Mouse (Mus musculus) heart, adult 8-10 months (tissue): ENCODE data around the gene Gm20696. TPM values are rescaled to one million over a fixed set of nuclear protein-coding genes. Genes with fewer than 3 reads are reported as not detected.
A peak's percentile ranks its signal among the peaks of the same experiment; 100 is the strongest.

Source experiments
- DNase-seq: peaks from one replicate; pipeline ENCODE4 v3.0.0; 2022; ENCODE audit warnings: low spot score
- total RNA-seq, 4 experiments: library from RNA; stranded (reverse); gene quantifications; 2 replicates each; pipeline ENCODE4 v1.2.4; 2022

Gene Gm20696
- total RNA-seq, 4 experiments from 2014 or later: 0.72 to 2.2 (median 1.6) TPM

DNA sequence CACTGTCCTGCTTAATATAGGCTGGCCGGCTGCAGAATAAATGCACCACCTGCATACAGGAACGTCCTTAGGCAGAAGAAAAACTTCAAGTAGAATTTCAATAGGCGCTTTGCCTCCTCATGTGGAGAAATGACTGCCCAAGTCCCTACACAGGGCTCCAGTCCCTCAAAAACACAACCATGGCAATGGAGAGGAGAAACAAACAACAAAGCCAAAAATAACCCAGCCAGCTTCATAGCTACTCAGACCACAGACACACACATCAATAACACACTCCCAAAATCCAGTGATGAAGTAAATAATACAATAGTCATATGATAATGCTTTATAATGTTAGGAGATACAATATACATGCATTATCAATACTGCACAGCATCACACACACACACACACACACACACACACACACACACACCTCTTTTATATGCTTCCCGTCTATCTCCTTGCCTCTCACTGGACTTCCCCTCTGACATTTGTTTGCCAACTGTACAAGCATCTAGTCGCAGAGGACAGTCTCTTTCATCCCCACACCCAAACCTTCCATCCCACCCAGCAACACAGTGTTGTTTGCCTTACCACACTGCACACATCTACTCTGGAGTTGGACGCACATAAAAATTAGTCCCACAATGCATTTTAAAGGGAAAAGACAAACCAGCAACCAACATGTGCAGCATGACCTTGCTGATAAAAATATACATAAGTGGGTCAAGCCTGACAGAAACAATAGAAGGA, 306.7 kb downstream of the Gm20696 start:
- DNase-seq: peak; percentile 31

DNA sequence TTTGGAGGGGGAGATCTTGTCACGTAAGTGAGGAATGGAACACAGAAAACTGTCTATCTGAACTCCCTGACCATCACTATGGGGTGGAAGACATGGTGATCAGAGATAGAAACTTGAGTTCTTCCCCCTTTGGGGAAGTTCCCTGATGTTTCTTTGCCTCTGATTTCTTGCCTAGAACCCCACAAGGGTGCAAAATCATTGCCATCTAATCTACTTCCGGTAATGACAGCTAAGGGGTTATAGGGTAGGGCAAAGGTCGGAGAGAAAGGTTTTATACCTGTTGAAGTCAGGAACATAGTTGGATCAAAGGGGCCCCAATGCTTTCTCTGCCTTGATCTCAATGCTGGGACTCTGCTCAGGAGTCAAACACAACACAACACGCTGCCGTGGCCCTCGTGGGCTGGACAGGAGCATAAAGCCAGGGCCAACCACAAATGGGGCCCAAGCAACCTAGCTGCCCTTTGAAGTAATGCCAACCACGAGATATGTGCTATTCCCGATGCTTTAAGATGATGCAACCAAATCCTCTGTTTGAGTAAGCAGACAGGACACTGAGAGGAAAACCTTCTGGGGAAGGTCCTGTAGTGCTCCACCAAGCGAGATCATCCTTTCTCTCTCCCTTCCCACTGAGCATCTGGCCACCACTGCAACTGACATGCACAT, 307.4 kb downstream of the Gm20696 start:
- DNase-seq: no peak

DNA sequence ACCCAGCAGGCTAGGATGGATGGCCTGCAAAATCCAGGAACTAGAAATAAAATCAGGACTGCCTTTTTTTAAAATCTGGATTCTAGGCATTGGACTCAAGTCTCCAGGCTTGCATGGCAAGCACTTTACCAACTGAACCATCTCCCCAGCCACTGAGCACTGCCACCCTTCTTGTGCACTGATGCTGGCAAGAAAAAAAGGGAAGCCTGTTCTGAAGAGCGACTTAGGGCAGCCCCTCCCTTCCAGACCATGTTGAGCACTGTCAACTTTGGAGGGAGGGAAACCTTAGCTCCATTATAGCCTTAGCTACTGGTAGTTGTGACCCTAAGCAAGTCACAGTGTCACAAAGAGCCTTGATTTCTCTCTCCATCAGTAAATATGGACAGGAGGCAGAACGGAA, 308.7 kb downstream of the Gm20696 start:
- no peak for DNase-seq

DNA sequence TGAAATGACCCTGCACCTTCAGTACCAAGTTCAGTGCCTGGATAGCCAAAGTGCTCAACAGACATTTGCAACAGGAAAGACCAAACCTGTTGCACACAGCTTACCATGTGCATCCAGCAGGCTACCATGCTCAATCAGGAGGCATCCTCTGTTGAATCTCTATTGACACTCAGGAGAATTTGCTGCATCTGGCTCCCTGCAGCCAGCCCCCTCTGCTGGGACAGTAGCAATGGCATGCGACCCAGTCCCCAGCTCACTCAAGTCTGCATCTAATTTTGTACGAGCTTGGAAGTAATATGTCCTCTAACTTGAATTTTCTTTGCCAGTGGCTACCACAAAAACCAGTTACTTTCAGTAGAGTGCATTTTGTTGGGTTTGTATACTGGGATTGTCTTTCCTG, 312.3 kb downstream of the Gm20696 start:
- no peak for DNase-seq

DNA sequence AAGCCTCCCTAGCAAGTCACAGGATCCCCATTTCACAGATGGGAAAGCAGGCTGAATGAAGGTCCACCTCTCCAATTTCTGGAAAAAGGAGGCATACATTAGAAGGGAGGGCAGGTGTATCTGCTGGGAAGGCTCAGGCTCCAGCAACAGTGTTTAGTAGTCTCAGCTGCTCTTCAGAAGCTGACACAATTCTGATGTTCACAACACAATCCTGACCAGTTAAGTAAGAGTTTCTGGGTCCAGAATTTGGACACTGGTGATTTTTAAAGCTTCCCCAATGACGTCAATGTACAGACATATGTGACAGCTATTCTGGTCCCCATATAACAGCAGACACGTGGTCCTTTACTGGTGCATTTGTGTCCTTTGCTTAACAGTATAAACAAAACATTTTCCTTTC, 313.2 kb downstream of the Gm20696 start:
- DNase-seq: no peak

DNA sequence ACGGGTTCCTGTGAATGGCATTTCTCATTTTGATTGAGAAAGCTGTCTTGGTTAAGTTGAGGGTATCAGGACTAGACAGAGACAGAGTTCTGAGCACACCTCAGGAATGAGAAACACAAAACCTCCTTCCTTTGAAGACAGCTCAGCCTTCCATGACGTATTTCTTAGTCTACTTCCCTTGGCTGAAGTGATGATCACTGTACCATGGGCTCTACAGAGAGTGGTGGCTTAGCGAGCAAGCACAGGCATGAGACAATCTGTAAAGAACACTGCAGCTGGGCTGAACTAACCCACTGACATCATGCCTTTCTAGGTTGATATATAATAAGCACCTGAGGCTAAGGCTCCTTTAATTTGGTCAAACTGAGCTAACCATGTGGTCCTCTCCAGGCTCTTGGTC, 316.0 kb downstream of the Gm20696 start:
- DNase-seq: no peak

DNA sequence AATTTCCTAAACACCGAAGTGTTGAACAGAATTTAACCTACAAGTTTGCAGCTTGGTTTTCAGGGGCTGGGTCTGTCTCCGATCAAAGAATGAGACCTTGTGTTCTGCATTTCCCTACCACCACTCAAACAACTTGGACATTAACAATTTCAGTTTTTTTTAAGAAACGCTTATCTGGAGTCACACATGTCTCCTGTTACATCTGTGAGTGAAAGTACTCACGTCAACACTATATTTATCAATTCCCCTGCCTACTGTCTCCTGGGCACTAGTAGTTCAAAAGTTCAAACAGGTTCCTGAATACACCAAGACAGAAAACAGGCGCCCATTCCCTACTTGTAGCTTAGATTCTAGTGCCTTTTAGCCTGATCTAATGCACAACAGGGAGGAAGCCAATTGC, 316.4 kb downstream of the Gm20696 start:
- DNase-seq: no peak

DNA sequence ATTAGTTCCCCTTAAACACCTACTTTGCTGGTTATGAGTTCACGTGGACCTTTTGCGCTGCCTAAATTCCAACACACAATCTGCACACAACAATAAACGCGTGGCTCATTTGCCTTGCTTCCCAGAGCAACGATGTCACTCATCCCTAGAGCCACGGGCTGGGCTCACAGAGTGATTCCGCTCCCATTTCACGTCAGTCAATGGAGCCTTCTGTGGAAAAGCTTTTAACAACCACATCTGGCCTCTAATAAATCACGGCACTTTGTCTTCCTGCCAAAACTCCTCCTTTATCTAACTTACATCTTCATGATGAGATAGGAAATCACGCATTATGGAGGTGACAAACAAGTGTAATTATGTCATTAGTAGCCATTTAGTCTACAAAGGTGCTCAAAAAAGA, 318.8 kb downstream of the Gm20696 start:
- DNase-seq: no peak

DNA sequence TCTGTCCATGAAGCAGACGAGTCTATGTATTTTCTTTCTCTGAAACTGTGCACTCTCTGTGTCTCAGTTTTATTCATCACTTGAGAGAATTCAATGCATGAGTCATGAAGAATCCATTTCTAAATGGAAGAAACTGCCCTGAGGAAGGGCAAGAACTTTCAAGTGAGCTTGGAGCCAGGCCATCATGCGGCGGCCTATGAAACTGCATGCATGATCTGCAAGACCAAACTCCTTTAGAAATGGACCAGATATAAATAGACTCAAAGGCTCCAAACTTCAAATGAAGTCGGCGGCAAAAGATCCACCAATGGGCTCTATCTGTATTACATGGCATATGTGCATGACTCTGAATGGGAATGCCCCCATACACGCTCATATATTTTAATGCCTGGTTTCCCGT, 321.6 kb downstream of the Gm20696 start:
- DNase-seq: no peak

DNA sequence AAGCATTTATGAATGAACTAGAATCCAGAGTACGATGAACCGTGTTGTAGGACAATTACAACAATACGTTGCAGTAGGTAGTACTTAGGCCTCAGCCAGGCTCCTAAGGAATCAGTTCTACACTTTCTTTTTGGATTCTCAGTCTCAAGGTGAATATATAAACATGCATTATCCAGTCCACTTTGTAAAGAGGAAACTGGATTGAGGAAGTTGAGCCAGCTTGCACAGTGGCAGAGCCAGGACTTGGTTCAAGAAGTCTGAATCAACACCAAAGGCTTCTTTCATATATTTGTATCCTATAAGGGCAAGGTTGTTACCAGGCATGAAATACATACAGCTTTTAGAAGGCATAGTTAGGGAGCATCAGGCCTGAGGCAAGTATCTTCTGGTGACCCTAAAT, 322.2 kb downstream of the Gm20696 start:
- DNase-seq: no peak

DNA sequence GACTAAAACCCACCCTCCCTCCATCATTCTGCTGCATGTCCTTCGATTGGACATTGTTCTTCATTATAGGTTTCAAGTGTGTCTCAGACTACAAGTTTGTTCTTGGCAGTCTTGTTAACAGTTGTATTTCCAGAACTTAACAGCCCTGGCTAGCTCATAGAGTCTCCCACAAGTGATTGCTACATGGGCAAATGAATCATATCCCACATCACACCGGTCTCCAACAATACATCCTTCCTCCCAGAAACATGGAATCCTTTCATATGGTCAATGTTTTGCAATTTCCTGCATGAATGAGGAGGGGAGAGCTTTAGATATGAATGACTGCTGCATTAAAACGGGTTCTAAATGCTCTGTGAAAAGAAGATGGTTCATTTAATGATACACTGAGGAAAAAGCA, 322.8 kb downstream of the Gm20696 start:
- no peak for DNase-seq

DNA sequence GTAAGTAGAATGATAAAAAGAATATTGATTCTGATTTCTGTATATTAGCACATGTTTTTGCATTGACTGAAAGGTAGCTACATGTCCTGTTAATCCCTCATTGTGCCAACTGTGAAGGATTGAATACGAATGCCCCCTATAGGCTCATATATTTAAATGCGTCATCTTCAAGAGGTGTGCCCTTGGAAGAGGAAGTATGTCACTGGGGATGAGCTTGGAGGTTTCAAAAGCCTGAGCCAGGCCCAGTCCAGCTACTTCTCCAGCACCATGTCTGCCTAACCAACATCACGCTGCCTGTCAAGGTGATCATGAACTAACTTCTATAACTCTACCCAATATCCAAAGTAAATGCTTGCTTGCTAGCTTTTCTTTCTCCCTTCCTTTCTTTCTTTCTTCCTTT, 324.2 kb downstream of the Gm20696 start:
- no peak for DNase-seq

DNA sequence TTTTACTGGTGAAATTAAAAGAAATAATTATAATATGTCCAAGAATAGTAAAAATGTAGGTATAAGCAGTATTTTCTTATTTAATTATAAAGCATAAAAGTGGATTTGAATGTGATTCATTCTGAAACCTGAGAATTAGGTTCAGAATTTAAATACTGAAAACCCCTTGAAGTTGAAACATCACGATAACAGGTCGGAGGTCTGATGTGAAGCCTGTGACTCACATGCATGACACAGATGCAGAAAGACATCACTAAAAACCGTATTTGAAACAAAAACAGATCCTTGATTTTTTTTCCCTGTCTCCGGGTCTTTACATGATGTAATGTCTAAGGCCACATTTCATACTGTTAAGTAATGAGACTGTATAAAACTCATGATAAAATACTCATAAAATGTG, 325.7 kb downstream of the Gm20696 start:
- no peak for DNase-seq

DNA sequence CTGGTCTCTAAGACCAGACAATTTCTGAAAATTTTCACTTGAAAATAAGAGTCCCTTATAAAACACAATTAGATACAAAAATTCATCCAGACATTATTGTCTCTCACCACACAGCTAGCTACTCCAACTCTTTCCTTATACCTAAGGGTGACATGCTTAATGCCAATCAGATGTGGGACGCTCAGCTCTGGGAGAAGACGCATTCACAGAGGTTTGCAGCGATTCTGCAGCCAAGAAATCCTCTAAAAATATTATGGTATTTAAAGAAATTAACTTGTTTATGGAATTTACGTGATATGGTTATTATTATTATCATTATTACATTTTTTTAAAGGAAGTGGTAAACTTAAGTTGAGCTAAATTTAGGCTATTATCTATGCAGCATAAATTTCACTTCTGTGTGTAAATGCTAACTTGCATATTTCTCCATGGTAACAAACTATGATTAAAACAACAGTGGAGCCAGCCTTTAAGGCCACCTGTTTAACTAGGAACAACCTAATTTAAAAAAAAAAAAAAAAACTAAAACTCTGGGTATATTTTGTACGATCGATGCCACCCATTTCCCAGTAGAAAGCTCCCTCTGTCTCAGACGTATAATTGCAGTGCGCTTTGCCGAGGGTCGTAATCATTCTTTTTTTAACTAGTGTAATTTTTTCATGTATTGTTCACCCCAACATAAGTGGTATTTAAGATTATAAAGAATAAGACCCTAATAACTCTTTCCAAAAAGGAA, 326.4 kb downstream of the Gm20696 start:
- DNase-seq: no peak

DNA sequence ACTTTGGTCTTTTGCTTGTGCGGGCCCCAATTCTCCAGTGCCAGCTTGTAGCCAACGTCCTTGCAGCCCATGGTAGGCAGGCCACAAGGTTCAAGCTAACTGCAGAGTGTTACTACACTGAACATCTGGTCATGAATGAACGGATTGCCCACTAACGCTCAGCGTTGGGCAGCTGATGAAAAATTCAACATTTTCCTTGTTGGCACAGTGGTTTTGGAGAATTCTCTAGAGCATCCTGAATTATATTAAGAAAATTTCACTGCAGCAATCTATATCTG, 327.3 kb downstream of the Gm20696 start:
- no peak for DNase-seq

DNA sequence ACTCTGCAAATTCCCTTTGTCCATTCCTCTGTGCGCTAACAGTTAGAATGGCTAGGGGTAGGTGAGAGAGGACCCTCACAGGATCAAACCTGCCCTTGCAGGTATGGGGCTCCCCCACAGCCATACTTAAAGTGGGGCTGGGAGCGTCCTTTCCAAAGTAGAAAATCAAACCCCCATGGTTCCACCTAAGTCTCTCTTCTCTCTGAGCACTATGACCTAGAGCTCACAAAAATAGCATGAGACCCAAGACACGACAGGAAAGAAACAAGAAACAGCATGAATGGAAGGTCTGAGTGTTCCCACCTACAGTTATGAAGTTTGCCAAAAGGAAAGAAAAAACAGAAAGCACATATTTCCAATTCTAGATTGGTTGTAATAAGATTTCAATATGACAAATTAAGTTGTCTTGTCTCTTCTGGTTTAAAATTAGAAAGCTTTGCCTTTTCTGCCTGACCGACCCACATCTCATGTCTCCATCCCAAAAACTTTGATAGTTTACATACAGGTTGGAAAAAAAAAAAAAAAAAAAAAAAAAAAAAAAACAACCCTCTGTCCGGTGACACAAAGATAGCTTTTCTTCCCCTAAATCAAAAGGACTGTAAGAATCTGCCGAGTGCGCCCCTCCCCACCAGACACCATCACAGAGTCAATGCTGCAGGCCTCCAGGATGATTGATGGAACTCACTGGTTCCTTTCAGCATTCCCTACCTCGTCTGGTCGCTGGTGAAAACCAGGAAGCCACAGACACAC, 327.8 kb downstream of the Gm20696 start:
- no peak for DNase-seq

DNA sequence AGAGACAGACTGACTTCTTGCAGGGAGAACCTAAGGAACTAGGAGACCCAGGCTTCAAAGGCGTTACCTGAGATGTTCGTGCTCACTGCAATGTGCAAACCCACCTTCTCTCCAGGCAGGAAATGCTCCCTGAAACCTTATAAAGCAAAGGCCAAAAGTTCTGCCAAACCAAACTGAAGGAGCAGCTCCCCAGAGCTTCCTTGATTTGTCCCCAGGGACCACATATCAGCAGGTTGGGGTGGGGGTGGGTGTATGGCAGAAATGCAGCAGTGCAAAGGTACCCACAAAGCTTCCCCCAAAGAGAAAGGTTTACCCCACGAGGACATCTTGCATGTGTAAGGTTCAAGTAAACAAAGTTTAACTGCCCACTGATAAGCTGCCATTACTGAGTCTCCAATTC, 328.4 kb downstream of the Gm20696 start:
- DNase-seq: no peak

DNA sequence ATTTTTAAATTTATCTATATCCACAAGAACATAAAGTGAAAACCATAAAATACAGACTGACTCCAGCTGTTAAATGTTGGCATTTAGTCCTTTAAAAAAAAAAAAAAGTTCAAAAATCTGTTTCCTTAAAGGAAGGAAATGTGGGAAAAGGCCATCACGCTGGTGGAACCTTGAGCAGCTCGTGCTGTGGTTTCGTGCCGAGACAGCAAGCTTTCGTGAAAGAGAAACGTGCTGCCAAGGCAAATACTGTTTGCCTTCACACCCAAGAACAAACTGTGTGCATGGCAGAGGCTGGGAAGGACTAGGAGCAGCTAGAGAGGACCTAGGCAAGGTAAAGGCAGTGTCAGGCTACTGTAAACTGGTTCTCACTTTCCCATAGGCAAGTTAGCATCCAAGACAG, 329.0 kb downstream of the Gm20696 start:
- DNase-seq: peak; percentile 33

DNA sequence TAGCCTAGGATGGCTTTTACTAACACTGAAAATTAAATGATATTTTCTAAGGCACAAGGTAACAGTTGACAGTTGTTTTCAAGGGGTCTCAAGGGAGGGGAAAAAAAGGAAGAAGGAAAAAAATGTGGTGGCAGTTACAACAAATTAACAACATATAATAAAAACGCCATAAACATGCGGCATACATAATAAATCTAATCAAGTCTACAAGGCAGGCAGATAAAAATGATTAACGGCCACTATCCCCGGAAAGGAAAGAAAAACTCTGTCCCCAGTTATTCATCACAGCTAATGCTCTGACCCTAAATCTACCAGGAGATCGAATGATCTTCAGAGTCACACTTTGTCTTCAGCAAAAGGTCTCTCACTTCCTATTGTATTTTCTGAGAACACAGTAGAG, 330.4 kb downstream of the Gm20696 start:
- DNase-seq: no peak

DNA sequence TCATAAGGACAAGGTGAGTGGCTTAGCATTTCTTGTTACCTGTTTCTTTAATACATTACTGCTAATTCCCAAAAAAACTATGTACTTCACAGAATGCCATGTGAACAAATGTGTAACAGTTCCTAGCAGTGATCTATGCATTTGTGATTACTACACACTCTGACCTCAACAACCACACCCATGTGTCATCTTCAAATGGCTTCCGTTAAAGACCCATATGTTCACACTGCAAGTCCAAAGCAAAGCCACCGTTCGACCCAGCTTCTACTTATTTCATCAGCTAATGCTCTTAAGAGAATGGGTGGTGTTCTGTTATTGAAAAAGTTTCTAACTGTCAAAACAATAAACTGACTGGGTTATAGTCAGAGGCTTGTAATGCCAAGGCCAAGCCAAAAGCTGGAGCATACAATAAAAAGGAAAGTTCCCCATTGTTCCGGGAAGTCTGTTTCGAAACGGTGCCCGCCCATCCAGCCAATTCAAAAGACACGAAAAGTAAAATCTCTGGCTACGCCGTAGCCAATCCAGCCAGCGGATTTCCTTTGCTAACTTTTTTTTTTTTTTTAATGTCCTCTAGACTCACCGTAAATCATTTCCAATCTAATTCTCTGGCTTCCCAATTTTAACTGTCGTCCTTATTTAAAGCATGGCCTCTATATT, 331.3 kb downstream of the Gm20696 start:
- peak; percentile 57 for DNase-seq

DNA sequence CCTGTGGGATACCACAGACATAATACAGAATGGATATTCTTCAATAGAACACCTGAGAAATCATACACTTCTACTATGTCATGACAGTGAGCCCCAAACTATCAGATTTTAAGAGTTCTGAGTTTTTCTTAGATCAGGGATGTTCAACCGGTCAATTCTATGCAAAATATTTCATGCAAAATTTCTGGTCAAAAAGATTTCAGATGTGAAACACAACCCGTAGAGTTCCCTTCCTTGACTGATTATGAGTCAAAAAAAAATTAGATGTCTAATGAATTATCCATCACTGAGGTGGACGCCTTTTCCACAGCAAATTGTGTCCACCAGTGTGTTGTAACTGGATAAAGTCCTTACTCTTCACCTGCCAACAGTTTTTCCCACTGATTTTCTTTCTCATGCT, 332.3 kb downstream of the Gm20696 start:
- no peak for DNase-seq

DNA sequence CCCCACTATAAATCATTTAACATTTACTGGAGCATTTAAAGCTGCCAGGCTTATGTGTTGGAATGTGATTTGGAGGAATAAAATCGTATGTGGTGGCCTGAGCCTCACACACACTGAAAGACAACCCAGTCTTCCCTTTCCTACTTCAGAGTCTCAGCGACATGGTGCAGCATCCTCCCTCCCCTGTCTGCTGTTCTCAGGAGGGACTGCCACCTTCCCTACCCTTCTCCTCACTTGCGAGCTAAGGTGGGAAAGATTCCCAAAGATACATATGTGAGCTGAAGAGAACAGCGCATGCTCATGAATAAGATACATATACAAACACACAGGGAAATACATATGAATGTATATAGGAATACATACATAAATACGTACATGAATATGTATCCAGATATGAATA, 333.5 kb downstream of the Gm20696 start:
- no peak for DNase-seq
